Mouse (Mus musculus) thymus, adult 2 months (tissue): ENCODE data around the gene Fam155a.

Source experiments
- CTCF ChIP-seq: fragments of 200-500 bp; IDR thresholded peaks from 2 replicates; pipeline ENCODE4 v1.5.1; 2012; ENCODE audit warnings: mild to moderate bottlenecking, control low read depth, low read length, moderate library complexity, borderline replicate concordance; ENCODE audit not compliant: control insufficient read depth, poor library complexity, insufficient read depth; ENCODE audit errors: extremely low read depth
- POLR2A ChIP-seq: fragments of 200-500 bp; IDR thresholded peaks from 2 replicates; pipeline ENCODE4 v1.6.1; 2012; ENCODE audit warnings: mild to moderate bottlenecking, low read length, control low read depth, moderate library complexity; ENCODE audit not compliant: control insufficient read depth, poor library complexity, insufficient read depth; ENCODE audit errors: extremely low read depth

DNA sequence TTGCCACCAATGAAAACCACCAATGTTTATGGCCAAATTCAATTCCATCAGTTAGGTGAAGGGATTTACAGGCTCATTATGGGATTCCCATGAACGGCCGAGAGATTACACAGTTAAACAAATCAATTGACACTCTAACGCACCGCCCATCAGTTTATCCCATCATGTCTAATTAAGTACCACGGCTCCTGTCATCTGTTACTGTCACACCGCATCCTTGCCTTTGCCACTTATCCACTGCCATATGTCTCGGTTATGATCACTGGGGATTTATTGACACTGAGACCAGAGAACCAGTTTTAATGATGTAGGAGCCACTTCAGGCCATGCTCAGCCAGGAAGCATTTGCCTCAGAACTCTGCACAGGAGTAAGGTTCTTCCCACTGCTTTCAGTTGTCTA, 588.5 kb downstream of the Fam155a start:
- TF ChIP-seq CTCF (no peak), POLR2A (no peak)
